Mouse (Mus musculus) lung, adult 10 weeks (tissue): ENCODE results near the gene 1700080O16Rik. TPM values are rescaled to one million over a fixed set of nuclear protein-coding genes. Genes with fewer than 3 reads are reported as not detected.

Source experiments
- polyA plus RNA-seq: library from polyadenylated mRNA; stranded (reverse); fragments of 350-450 nt; fragmentation: Illumina TruSeq; extraction: RNeasy Lipid Tissue Mini Kit (QIAGEN cat#74804); gene quantifications from one replicate; pipeline ENCODE4 v1.2.3, GENCODE M21; 2014; ENCODE audit warnings: low read depth, low replicate concordance; ENCODE audit not compliant: insufficient read depth

Gene 1700080O16Rik
- polyA plus RNA-seq, result not detected

GRCm38 (mm10) chrX:51972672-51973071, at the start of gene 1700080O16Rik:
1700080O16Rik (minus strand) TSS chrX:51972772.

Other genes starting within 250 kb of the 1700080O16Rik start
- gene Usp26, start 171.5 kb downstream of the 1700080O16Rik start, polyA plus RNA-seq, result not detected
- gene Gpc4, start 192.5 kb upstream of the 1700080O16Rik start, polyA plus RNA-seq, result 8.1 TPM